Mouse (Mus musculus) c-Kit-positive CD71-positive TER-119-negative erythroid progenitor cells, embryonic 14.5 days (primary cell): Measurements from ENCODE around the gene Kars.

Experiments used
- DNase-seq: peaks from one replicate; pipeline ENCODE4 v3.0.0-alpha.2; 2013; ENCODE audit warnings: low read depth

The Kars gene

DNA sequence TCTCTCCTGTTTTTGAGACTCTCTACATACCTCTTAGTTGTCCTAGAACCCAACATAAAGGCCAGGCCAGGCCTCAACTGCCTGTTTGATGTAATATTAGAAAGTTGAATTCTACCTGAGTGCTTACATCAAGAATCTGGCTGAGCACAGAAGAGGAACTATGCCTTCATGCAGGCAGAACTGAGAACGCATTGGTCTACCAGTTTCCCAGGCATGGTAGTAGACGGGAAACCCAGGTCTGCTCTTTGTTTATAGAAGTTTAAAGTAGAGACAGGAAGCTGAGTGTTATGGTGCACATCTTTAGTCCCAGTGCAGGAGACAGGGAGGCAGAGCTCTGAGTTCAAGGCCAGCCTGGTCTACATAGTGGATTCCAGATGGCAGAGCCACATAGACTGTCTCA is 64.0 kb downstream of the Kars start:
- DNase-seq = no peak

GRCm38 (mm10) chr8:111943544-111943943 is 67.6 kb downstream of the Kars start:
- DNase-seq = no peak
